Mouse (Mus musculus): ENCODE data around the gene Szt2.

DNA sequence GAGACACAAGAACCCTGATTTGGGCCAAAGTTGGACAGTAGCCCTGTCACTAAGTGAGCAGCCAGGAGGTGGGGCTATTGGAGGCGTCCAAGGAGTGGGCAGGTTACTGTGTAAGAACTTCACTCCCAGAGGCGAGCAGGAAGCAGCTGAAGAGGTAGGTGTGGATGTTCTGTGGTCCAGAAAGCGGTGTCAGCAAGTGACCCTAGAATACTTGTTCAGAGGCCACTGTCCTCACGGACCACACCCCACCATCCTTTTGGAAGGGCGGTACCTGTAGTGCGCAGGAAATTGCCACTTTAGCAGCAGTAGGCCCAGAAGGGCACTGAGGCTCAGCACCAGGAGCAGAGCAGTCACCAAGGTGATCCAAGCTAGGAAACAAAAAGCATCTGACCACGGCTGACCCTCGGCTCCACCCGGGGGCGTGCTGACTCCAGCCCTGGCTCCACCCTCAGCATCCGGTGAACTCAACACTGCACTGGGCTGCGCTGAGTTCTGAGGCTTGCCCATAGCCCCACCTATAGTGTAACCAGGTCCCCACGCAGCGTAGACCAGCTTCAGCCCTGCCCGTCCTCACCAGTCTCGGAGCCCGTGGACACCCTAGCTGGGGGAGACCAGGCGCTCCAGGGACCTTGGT lies 36.8 kb upstream of the Szt2 start:
- TF ChIP-seq POLR2A (IDR thresholded peaks at IDR 0.05; ENCODE audit: low read depth, low read length) (no peak), CTCF (IDR thresholded peaks at IDR 0.05; ENCODE audit: extremely low read depth, insufficient read depth, insufficient read length, insufficient replicate concordance) (no peak)

Measured in spleen, adult 2 months (tissue).